13 mouse cellular contexts compared by ENCODE assay signal in genomic region chr4:155308679-155309078, GRCm38 (mm10). TPM values are rescaled to one million over a fixed set of nuclear protein-coding genes. Genes with fewer than 3 reads are reported as not detected.
A peak's percentile ranks its signal among the peaks of the same experiment; 100 is the strongest.
ATAC-seq lines count a peak whose summit lies in the region.
"Had no signal": no experiment of that assay in that cellular context is flagged by ENCODE, and none has a peak within 500 bp of the region (broad histone marks: within the 10 kb centered on the region; RNA-seq: fewer than 3 reads in every experiment).

No protein-coding gene starts in this region.

- H3K4me3 ChIP-seq in forebrain, embryonic 16.5 days (replicated peaks; ENCODE audit: low read length) = no peak overlapping the region
- no peak overlapping the region for H3K4me3 ChIP-seq in forebrain, embryonic 15.5 days
- H3K4me3 ChIP-seq in intestine, embryonic 16.5 days (ENCODE audit: low read length) = no peak overlapping the region
- H3K4me3 ChIP-seq in intestine, embryonic 15.5 days (replicated peaks) = no peak overlapping the region
- no peak overlapping the region for H3K4me3 ChIP-seq in neural tube, embryonic 13.5 days
- H3K4me3 ChIP-seq in neural tube, embryonic 15.5 days (replicated peaks) = no peak overlapping the region
- H3K4me3 ChIP-seq: embryonic facial prominence, embryonic 12.5 days; erythroblast, embryonic 14.5 days; heart, adult 2 months; liver, embryonic 13.5 days had no signal

- H3K4me1 ChIP-seq in forebrain, embryonic 16.5 days (replicated peaks; ENCODE audit: control insufficient read depth, insufficient read depth, low read length) = peaks cover 43% of the 10 kb centered on the region
- H3K4me1 ChIP-seq in forebrain, embryonic 15.5 days = peaks cover 41% of the 10 kb centered on the region
- H3K4me1 ChIP-seq in intestine, embryonic 16.5 days (ENCODE audit: control insufficient read depth, insufficient read depth, low read length) = peaks cover 22% of the 10 kb centered on the region; the same call in 1 of the 2 replicates
- H3K4me1 ChIP-seq in intestine, embryonic 15.5 days (replicated peaks) = peaks cover 12% of the 10 kb centered on the region
- peaks cover 40% of the 10 kb centered on the region for H3K4me1 ChIP-seq in neural tube, embryonic 13.5 days (replicated peaks)
- H3K4me1 ChIP-seq in neural tube, embryonic 15.5 days = peaks cover 45% of the 10 kb centered on the region

- no peak for ATAC-seq in forebrain, embryonic 16.5 days
- ATAC-seq in forebrain, embryonic 15.5 days (replicated peaks) = no peak
- ATAC-seq in intestine, embryonic 16.5 days = no peak
- no peak for ATAC-seq in intestine, embryonic 15.5 days
- ATAC-seq in neural tube, embryonic 13.5 days (ENCODE audit: low read depth) = no peak
- ATAC-seq in neural tube, embryonic 15.5 days (ENCODE audit: low FRiP score) = no peak
- ATAC-seq in megakaryocyte progenitor cell, adult 5-6 weeks (replicated peaks; ENCODE audit: poor library complexity) = no peak

- H3K27ac ChIP-seq in forebrain, embryonic 16.5 days (ENCODE audit: low read length) = no peak overlapping the region
- H3K27ac ChIP-seq in forebrain, embryonic 15.5 days (replicated peaks) = no peak overlapping the region
- H3K27ac ChIP-seq in intestine, embryonic 16.5 days (ENCODE audit: low read length) = no peak overlapping the region
- H3K27ac ChIP-seq in intestine, embryonic 15.5 days = no peak overlapping the region
- H3K27ac ChIP-seq in neural tube, embryonic 13.5 days (replicated peaks) = peak overlapping the region; percentile 81
- H3K27ac ChIP-seq in neural tube, embryonic 15.5 days (replicated peaks) = no peak overlapping the region
- H3K27ac ChIP-seq: heart, adult 2 months; kidney, postnatal 0 days; liver, embryonic 13.5 days had no signal

- 85% methylated on average over 12 of the region's 12 CpGs for WGBS in forebrain, embryonic 16.5 days
- WGBS in forebrain, embryonic 15.5 days = 87% methylated on average over 12 of the region's 12 CpGs
- 89% methylated on average over 12 of the region's 12 CpGs for WGBS in intestine, embryonic 16.5 days
- WGBS in intestine, embryonic 15.5 days = 83% methylated on average over 12 of the region's 12 CpGs
- 90% methylated on average over 12 of the region's 12 CpGs for WGBS in neural tube, embryonic 13.5 days
- WGBS in neural tube, embryonic 15.5 days = 87% methylated on average over 12 of the region's 12 CpGs

- peak overlapping the region; percentile 47; the same call in 1 of the 2 replicates for H3K9ac ChIP-seq in forebrain, embryonic 16.5 days (replicated peaks; ENCODE audit: low read depth, low read length)
- H3K9ac ChIP-seq in forebrain, embryonic 15.5 days (replicated peaks) = no peak overlapping the region
- H3K9ac ChIP-seq in intestine, embryonic 16.5 days (ENCODE audit: low read depth, low read length) = peak overlapping the region; percentile 44
- no peak overlapping the region for H3K9ac ChIP-seq in intestine, embryonic 15.5 days
- peak overlapping the region; percentile 53 for H3K9ac ChIP-seq in neural tube, embryonic 13.5 days
- no peak overlapping the region for H3K9ac ChIP-seq in neural tube, embryonic 15.5 days (replicated peaks)
- H3K9ac ChIP-seq: liver, embryonic 13.5 days had no signal

- H3K27me3 ChIP-seq in forebrain, embryonic 16.5 days (replicated peaks; ENCODE audit: control insufficient read depth, insufficient read depth, low read length) = no peaks in the 10 kb centered on the region
- no peaks in the 10 kb centered on the region for H3K27me3 ChIP-seq in forebrain, embryonic 15.5 days
- H3K27me3 ChIP-seq in intestine, embryonic 16.5 days (replicated peaks; ENCODE audit: control insufficient read depth, insufficient read depth, low read length) = no peaks in the 10 kb centered on the region
- no peaks in the 10 kb centered on the region for H3K27me3 ChIP-seq in intestine, embryonic 15.5 days (replicated peaks)
- H3K27me3 ChIP-seq in neural tube, embryonic 13.5 days = no peaks in the 10 kb centered on the region
- no peaks in the 10 kb centered on the region for H3K27me3 ChIP-seq in neural tube, embryonic 15.5 days (replicated peaks)
- H3K27me3 ChIP-seq: embryonic facial prominence, embryonic 12.5 days; liver, embryonic 13.5 days had no signal

- no peaks in the 10 kb centered on the region for H3K36me3 ChIP-seq in forebrain, embryonic 16.5 days (ENCODE audit: control insufficient read depth, insufficient read depth)
- no peaks in the 10 kb centered on the region for H3K36me3 ChIP-seq in forebrain, embryonic 15.5 days
- no peaks in the 10 kb centered on the region for H3K36me3 ChIP-seq in intestine, embryonic 16.5 days (ENCODE audit: control insufficient read depth, insufficient read depth, low read length)
- no peaks in the 10 kb centered on the region for H3K36me3 ChIP-seq in intestine, embryonic 15.5 days
- H3K36me3 ChIP-seq in neural tube, embryonic 13.5 days = no peaks in the 10 kb centered on the region
- no peaks in the 10 kb centered on the region for H3K36me3 ChIP-seq in neural tube, embryonic 15.5 days
- H3K36me3 ChIP-seq: embryonic facial prominence, embryonic 12.5 days; liver, embryonic 13.5 days had no signal

- no peaks in the 10 kb centered on the region for H3K9me3 ChIP-seq in forebrain, embryonic 16.5 days (ENCODE audit: control insufficient read depth, low read length)
- H3K9me3 ChIP-seq in forebrain, embryonic 15.5 days = no peaks in the 10 kb centered on the region
- H3K9me3 ChIP-seq in intestine, embryonic 16.5 days (ENCODE audit: control insufficient read depth, low read length) = no peaks in the 10 kb centered on the region
- H3K9me3 ChIP-seq in intestine, embryonic 15.5 days = no peaks in the 10 kb centered on the region
- H3K9me3 ChIP-seq in neural tube, embryonic 13.5 days = no peaks in the 10 kb centered on the region
- H3K9me3 ChIP-seq in neural tube, embryonic 15.5 days (replicated peaks) = no peaks in the 10 kb centered on the region
- H3K9me3 ChIP-seq: embryonic facial prominence, embryonic 12.5 days; liver, embryonic 13.5 days had no signal

- H3K4me2 ChIP-seq in forebrain, embryonic 16.5 days (ENCODE audit: low read length) = no peak overlapping the region
- H3K4me2 ChIP-seq in forebrain, embryonic 15.5 days (replicated peaks) = no peak overlapping the region
- H3K4me2 ChIP-seq in intestine, embryonic 16.5 days (ENCODE audit: low read depth, low read length) = no peak overlapping the region
- no peak overlapping the region for H3K4me2 ChIP-seq in intestine, embryonic 15.5 days (replicated peaks)
- no peak overlapping the region; the same call in 1 of the 2 replicates for H3K4me2 ChIP-seq in neural tube, embryonic 13.5 days
- no peak overlapping the region for H3K4me2 ChIP-seq in neural tube, embryonic 15.5 days

RNA-seq across cellular contexts. Expression of gene Prkcz, which starts 52.5 kb away (rescaled TPM):
- polyA plus RNA-seq in forebrain, embryonic 16.5 days (2015; fragmentation: Nextera tagmentation; extraction: Ambion mirVana) = 68.9 and 86.5 TPM in 2 replicates
- polyA plus RNA-seq in forebrain, embryonic 15.5 days (2015; fragmentation: Nextera tagmentation; extraction: Ambion mirVana) = 62.2 and 69.1 TPM in 2 replicates
- 32.8 and 38.7 TPM in 2 replicates for polyA plus RNA-seq in intestine, embryonic 16.5 days (2015; fragmentation: Nextera tagmentation; extraction: Ambion mirVana)
- polyA plus RNA-seq in intestine, embryonic 15.5 days (2015; fragmentation: Nextera tagmentation; extraction: Ambion mirVana) = 24.8 and 27.1 TPM in 2 replicates
- 60.3 and 62.3 TPM in 2 replicates for polyA plus RNA-seq in neural tube, embryonic 13.5 days (2015; fragmentation: Nextera tagmentation; extraction: Ambion mirVana)
- 80.1 and 87.4 TPM in 2 replicates for polyA plus RNA-seq in neural tube, embryonic 15.5 days (2015; fragmentation: Nextera tagmentation; extraction: Ambion mirVana)
- not detected in 2 replicates for total RNA-seq in megakaryocyte progenitor cell, adult 5-6 weeks (2015)
- not detected in 2 replicates for total RNA-seq in megakaryocyte progenitor cell, adult 5-6 weeks (2017)
- total RNA-seq: monocyte, adult 5-6 weeks had no signal

RNA-seq across cellular contexts. Expression of gene Faap20, which starts 59.1 kb away (rescaled TPM):
- 79.4 and 84.0 TPM in 2 replicates for polyA plus RNA-seq in forebrain, embryonic 16.5 days (2015; fragmentation: Nextera tagmentation; extraction: Ambion mirVana)
- polyA plus RNA-seq in forebrain, embryonic 15.5 days (2015; fragmentation: Nextera tagmentation; extraction: Ambion mirVana) = 88.2 and 89.3 TPM in 2 replicates
- polyA plus RNA-seq in intestine, embryonic 16.5 days (2015; fragmentation: Nextera tagmentation; extraction: Ambion mirVana) = 60.3 and 70.4 TPM in 2 replicates
- polyA plus RNA-seq in intestine, embryonic 15.5 days (2015; fragmentation: Nextera tagmentation; extraction: Ambion mirVana) = 64.1 and 74.9 TPM in 2 replicates
- polyA plus RNA-seq in neural tube, embryonic 13.5 days (2015; fragmentation: Nextera tagmentation; extraction: Ambion mirVana) = 76.3 and 84.2 TPM in 2 replicates
- 69.7 and 73.1 TPM in 2 replicates for polyA plus RNA-seq in neural tube, embryonic 15.5 days (2015; fragmentation: Nextera tagmentation; extraction: Ambion mirVana)
- 28.6 and 46.3 TPM in 2 replicates for total RNA-seq in megakaryocyte progenitor cell, adult 5-6 weeks (2015)
- 14.2 and 17.6 TPM in 2 replicates for total RNA-seq in megakaryocyte progenitor cell, adult 5-6 weeks (2017)

Comparison
In these comparisons a context has a peak if more than half of its experiments do, and no peak if none do; other contexts are left out.
1. H3K9ac ChIP-seq: peak in forebrain, embryonic 16.5 days (single experiment), intestine, embryonic 16.5 days (single experiment) and neural tube, embryonic 13.5 days (single experiment); none in forebrain, embryonic 15.5 days (single experiment), intestine, embryonic 15.5 days (single experiment) and neural tube, embryonic 15.5 days (single experiment).